Mouse (Mus musculus) liver, embryonic 16.5 days (tissue): Measurements from ENCODE around the gene Sart3. TPM values are rescaled to one million over a fixed set of nuclear protein-coding genes. Genes with fewer than 3 reads are reported as not detected.
"Not testable (repeated sequence)": the region's sequence is repeated elsewhere in the genome, so short reads cannot be mapped to it uniquely, and the experiment has no call there.

Experiments
- ATAC-seq: fragments of 200-750 bp; cut with Nextera tagmentation; 2 replicates; pipeline ENCODE4 v1.8.0; 2017; ENCODE audit warnings: low read depth, mild to moderate bottlenecking, moderate number of reproducible peaks, moderate library complexity
- H3K27ac ChIP-seq: fragments of 300-500 bp; sonication (generic); 2 replicates; pipeline ENCODE4 v1.5.1; 2014; ENCODE audit warnings: mild to moderate bottlenecking, low read length
- H3K27me3 ChIP-seq: fragments of 300-500 bp; sonication (generic); 2 replicates; pipeline ENCODE4 v1.6.1; 2014; ENCODE audit warnings: low read depth, low read length, mixed read lengths; ENCODE audit not compliant: control insufficient read depth, insufficient read depth
- H3K36me3 ChIP-seq: fragments of 300-500 bp; sonication (generic); 2 replicates; pipeline ENCODE4 v1.6.1; 2014; ENCODE audit warnings: mild to moderate bottlenecking; ENCODE audit not compliant: control insufficient read depth, insufficient read depth
- H3K4me1 ChIP-seq: fragments of 300-500 bp; sonication (generic); 2 replicates; pipeline ENCODE4 v1.6.1; 2014; ENCODE audit warnings: low read depth, low read length, mixed read lengths; ENCODE audit not compliant: control insufficient read depth
- H3K4me2 ChIP-seq: fragments of 300-500 bp; sonication (generic); 2 replicates; pipeline ENCODE4 v1.6.1; 2014; ENCODE audit warnings: low read depth, low read length, mixed read lengths
- H3K4me3 ChIP-seq: fragments of 300-500 bp; sonication (generic); 2 replicates; pipeline ENCODE4 v1.5.1; 2014; ENCODE audit warnings: low read depth, mild to moderate bottlenecking, low read length
- H3K9ac ChIP-seq: fragments of 300-500 bp; sonication (generic); 2 replicates; pipeline ENCODE4 v1.6.1; 2014; ENCODE audit warnings: low read depth, low read length
- H3K9me3 ChIP-seq: fragments of 300-500 bp; sonication (generic); replicated peaks from 2 replicates; pipeline ENCODE4 v1.6.1; 2016; ENCODE audit warnings: low read length; ENCODE audit not compliant: control insufficient read depth
- WGBS: fragments of 180-500 bp; shearing (Covaris S2); extraction: QIAGEN DNeasy Blood & Tissue Kit; methylation state at CpG from one replicate; pipeline ENCODE4 v1.1.7; 2014; ENCODE audit not compliant: insufficient replicate concordance; 5-methylcytosine and 5-hydroxymethylcytosine counted together
- polyA plus RNA-seq: library from polyadenylated mRNA; unstranded; fragments of >200 nt; fragmentation: Nextera tagmentation; extraction: Ambion mirVana; gene quantifications from 2 replicates; pipeline ENCODE4 v1.2.1, GENCODE M21; 2015

The Sart3 gene
- 13.9 and 15.7 TPM in 2 replicates for polyA plus RNA-seq

GRCm38 (mm10) chr5:113772450-113772895 is at the start of gene Sart3, which contains the start of gene Iscu:
Sart3 (minus strand) TSS chr5:113772510.
Iscu (plus strand) TSS chr5:113772748.
- peaks cover 27% of the 10 kb centered on the region for H3K4me1 ChIP-seq
- no peaks in the 10 kb centered on the region for H3K27me3 ChIP-seq
- peak within 1 kb of the TSS; percentile 90 for H3K27ac ChIP-seq
- ATAC-seq = peak; percentile 84
- H3K36me3 ChIP-seq = peaks cover 19% of the 10 kb centered on the region
- peak within 1 kb of the TSS; percentile 89 for H3K9ac ChIP-seq
- peak within 1 kb of the TSS; percentile 99 for H3K4me2 ChIP-seq
- H3K4me3 ChIP-seq = peak within 1 kb of the TSS; percentile 95
- H3K9me3 ChIP-seq = no peaks in the 10 kb centered on the region
- WGBS = under 1% methylated on average over 41 of the region's 49 CpGs

DNA sequence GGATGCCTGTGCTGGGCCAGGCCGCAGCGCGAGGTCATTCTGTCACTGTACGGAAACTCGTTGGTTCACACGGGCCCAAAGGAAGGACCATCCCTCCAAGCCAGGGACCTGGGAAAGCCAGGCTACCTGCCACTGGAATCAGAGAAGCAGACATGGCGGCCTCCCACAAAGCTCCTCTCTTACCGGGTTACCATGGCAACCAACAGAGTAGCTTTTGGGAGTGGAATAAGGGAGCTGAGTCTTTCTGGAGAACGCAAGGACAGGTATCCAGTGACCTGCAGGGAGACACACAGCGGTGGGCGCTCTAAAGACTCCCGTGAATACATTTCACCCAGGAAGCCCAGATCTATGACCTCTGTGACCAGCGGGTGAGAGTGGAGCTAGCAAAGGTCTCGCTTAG is 46.3 kb upstream of the Sart3 start:
- H3K4me2 ChIP-seq = no peak overlapping the region
- H3K27ac ChIP-seq = no peak overlapping the region
- H3K4me1 ChIP-seq = peaks cover 3% of the 10 kb centered on the region
- no peak for ATAC-seq
- peaks cover 4% of the 10 kb centered on the region; the same call in 1 of the 2 replicates for H3K27me3 ChIP-seq
- no peaks in the 10 kb centered on the region for H3K9me3 ChIP-seq
- no peak overlapping the region for H3K9ac ChIP-seq
- no peaks in the 10 kb centered on the region for H3K36me3 ChIP-seq
- WGBS = 77% methylated on average over 14 of the region's 14 CpGs
- no peak overlapping the region for H3K4me3 ChIP-seq

- peaks cover 3% of the 10 kb centered on the region for H3K9me3 ChIP-seq
- no peak overlapping the region for H3K4me2 ChIP-seq
- peak; percentile 47; the same call in 1 of the 2 replicates for ATAC-seq
- H3K9ac ChIP-seq = no peak overlapping the region
- H3K4me3 ChIP-seq = no peak overlapping the region
- H3K27ac ChIP-seq = no peak overlapping the region
- no peaks in the 10 kb centered on the region for H3K36me3 ChIP-seq
- H3K4me1 ChIP-seq = peaks cover 3% of the 10 kb centered on the region
- WGBS = 10% methylated on average over 15 of the region's 15 CpGs
- peaks cover 4% of the 10 kb centered on the region; the same call in 1 of the 2 replicates for H3K27me3 ChIP-seq
Measured at GRCm38 (mm10) chr5:113815638-113816152, 43.4 kb upstream of the Sart3 start.

- H3K4me2 ChIP-seq = no peak overlapping the region
- peaks cover 4% of the 10 kb centered on the region; the same call in 1 of the 2 replicates for H3K27me3 ChIP-seq
- ATAC-seq = no peak
- no peak overlapping the region for H3K9ac ChIP-seq
- peaks cover 3% of the 10 kb centered on the region for H3K4me1 ChIP-seq
- no peak overlapping the region for H3K27ac ChIP-seq
- WGBS = 52% methylated on average over 11 of the region's 11 CpGs
- H3K4me3 ChIP-seq = no peak overlapping the region
- H3K9me3 ChIP-seq = peaks cover 3% of the 10 kb centered on the region
- H3K36me3 ChIP-seq = no peaks in the 10 kb centered on the region
Measured at GRCm38 (mm10) chr5:113815041-113815389, 42.7 kb upstream of the Sart3 start.

DNA sequence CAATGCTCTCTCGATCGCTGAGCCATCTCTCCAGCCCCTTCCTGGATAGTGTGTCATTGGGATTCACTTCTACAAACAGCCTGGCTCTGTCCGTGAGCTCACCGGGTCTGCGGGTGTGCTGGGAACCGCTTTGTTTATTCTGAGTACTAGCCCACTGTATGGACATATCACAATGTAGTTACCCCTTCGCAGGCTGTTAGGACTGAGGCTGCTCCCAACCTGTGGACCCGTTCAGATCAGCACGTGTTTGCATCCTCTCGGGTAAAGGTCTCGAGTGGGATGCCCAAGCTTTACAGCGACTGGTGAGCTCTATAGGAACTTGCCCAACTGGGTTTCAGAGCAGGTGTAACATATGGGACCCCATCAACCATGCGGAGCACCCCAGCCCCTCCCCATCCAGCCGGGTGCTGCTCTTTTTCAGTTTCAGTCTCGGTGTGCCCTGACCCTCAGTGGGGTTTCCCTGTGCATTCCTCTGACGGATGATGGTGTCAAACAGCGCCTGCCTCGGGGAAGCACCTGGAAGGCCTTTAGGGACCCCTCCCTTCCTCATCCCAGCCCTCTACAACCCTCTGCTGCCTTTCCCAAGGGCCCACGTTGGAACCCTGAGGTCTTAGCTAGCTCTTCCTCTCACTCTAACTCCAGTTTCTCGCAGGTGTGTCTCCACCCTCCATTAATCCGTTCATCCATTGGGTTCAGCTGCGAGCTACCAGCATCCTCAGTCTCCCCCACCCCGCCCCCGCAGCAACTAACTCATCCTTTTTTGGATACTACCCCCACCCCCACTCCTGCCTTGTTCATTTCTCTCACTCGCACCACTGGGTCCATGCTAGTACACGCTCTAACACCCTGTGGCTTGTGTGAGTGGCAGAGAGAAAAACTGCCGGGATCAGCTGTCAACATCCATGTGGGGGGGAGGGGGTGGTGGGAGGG is 42.1 kb upstream of the Sart3 start:
- 33% methylated on average over 27 of the region's 27 CpGs for WGBS
- H3K4me1 ChIP-seq = peaks cover 3% of the 10 kb centered on the region
- H3K4me2 ChIP-seq = no peak overlapping the region
- H3K9me3 ChIP-seq = peaks cover 3% of the 10 kb centered on the region
- no peak overlapping the region for H3K27ac ChIP-seq
- H3K4me3 ChIP-seq = no peak overlapping the region
- ATAC-seq = peak; percentile 18; the same call in 1 of the 2 replicates
- no peaks in the 10 kb centered on the region for H3K36me3 ChIP-seq
- peaks cover 4% of the 10 kb centered on the region; the same call in 1 of the 2 replicates for H3K27me3 ChIP-seq
- H3K9ac ChIP-seq = no peak overlapping the region

DNA sequence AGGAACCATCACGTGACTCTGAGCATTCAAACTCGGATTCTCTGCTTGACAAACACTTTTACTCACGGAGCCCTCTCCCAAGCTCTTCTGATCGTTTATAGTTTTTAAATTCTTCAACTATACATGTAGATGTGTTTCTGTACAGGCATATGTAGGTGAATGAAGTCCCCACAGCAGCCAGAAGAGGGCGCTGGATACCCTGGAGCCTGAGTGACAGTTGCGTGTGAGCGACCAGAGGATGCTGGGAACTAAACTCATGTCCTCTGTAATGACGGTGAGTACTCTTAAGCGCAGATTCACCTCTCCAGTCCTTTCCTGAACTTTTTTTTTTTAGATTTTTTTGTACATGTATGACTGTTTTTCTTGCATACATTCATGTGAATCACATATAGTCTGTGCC is 41.3 kb upstream of the Sart3 start:
- Histone ChIP-seq H3K9me3 (peaks cover 3% of the 10 kb centered on the region), H3K27me3 (peaks cover 4% of the 10 kb centered on the region; the same call in 1 of the 2 replicates), H3K4me1 (peaks cover 3% of the 10 kb centered on the region), H3K4me2 (no peak overlapping the region), H3K9ac (no peak overlapping the region), H3K4me3 (no peak overlapping the region), H3K27ac (no peak overlapping the region), H3K36me3 (no peaks in the 10 kb centered on the region)
- WGBS = 17% methylated on average over 9 of the region's 9 CpGs
- ATAC-seq = no peak

DNA sequence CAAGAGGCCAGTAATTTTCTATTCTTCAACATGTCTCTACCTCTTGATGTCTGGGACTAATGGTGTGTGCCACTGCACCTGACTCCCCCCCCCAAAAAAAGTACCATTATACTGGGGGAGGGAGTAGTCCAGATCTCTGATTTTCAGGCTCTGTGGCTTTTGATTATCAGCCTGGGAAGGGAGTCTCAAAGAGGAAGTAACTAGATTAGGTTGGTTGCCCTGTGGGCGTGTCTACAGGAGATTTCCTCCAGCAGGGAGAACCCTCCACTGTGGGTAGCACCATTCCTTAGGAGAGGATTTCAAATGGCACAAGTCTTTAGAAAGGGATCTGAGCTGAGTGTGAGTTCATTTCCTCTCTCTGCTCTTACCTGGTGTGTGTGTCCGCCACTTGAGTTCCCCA is 40.3 kb upstream of the Sart3 start:
- peaks cover 3% of the 10 kb centered on the region for H3K4me1 ChIP-seq
- no peak overlapping the region for H3K4me3 ChIP-seq
- no peak for ATAC-seq
- WGBS = 57% methylated on average over 2 of the region's 2 CpGs
- no peak overlapping the region for H3K9ac ChIP-seq
- H3K4me2 ChIP-seq = no peak overlapping the region
- H3K27ac ChIP-seq = no peak overlapping the region
- H3K27me3 ChIP-seq = peaks cover 4% of the 10 kb centered on the region; the same call in 1 of the 2 replicates
- H3K36me3 ChIP-seq = no peaks in the 10 kb centered on the region
- peaks cover 3% of the 10 kb centered on the region for H3K9me3 ChIP-seq

GRCm38 (mm10) chr5:113811824-113812420 is 39.6 kb upstream of the Sart3 start:
- H3K4me2 ChIP-seq, H3K27ac ChIP-seq, H3K4me1 ChIP-seq, H3K9me3 ChIP-seq, H3K9ac ChIP-seq, H3K4me3 ChIP-seq, ATAC-seq, H3K36me3 ChIP-seq, H3K27me3 ChIP-seq: not testable (repeated sequence)
- WGBS = 14% methylated on average over 11 of the region's 12 CpGs
